Mouse (Mus musculus): ENCODE results near the gene Ppib. TPM values are rescaled to one million over a fixed set of nuclear protein-coding genes. Genes with fewer than 3 reads are reported as not detected.

Ppib gene
- total and polyA plus RNA-seq, 2 experiments from 2014 or later = 209 to 339 TPM

GRCm38 (mm10) chr9:66042331-66042730 is 17.7 kb upstream of the Ppib start:
- no peaks in the 10 kb centered on the region for H3K9me3 ChIP-seq (ENCODE audit: low read length)
- TF ChIP-seq CTCF (IDR thresholded peaks at IDR 0.05) = no peak
- H3K36me3 ChIP-seq (ENCODE audit: insufficient read depth, low read length) = peaks cover 16% of the 10 kb centered on the region; the same call in 1 of the 2 replicates
- H3K4me1 ChIP-seq (ENCODE audit: insufficient read depth, low read length) = no peaks in the 10 kb centered on the region
- H3K9ac ChIP-seq (replicated peaks; ENCODE audit: low read length, poor library complexity, severe bottlenecking) = no peak overlapping the region
- no peak for DNase-seq (ENCODE audit: low spot score)
- no peak overlapping the region for H3K4me3 ChIP-seq (ENCODE audit: low read depth, low read length)
- ATAC-seq (ENCODE audit: low FRiP score) = no peak
- WGBS = 88% methylated on average over 4 of the region's 4 CpGs
- no peak overlapping the region for H3K4me2 ChIP-seq (ENCODE audit: low read depth, low read length, poor library complexity, severe bottlenecking)
- H3K27ac ChIP-seq (ENCODE audit: low read depth, low read length) = no peak overlapping the region
- H3K27me3 ChIP-seq (ENCODE audit: insufficient read depth, low read length) = no peaks in the 10 kb centered on the region

GRCm38 (mm10) chr9:66043241-66043640 is 16.8 kb upstream of the Ppib start:
- Histone ChIP-seq H3K27me3 (ENCODE audit: insufficient read depth, low read length) (no peaks in the 10 kb centered on the region), H3K4me1 (ENCODE audit: insufficient read depth, low read length) (no peaks in the 10 kb centered on the region), H3K4me3 (ENCODE audit: low read depth, low read length) (no peak overlapping the region), H3K9ac (replicated peaks; ENCODE audit: low read length, poor library complexity, severe bottlenecking) (no peak overlapping the region), H3K9me3 (ENCODE audit: low read length) (no peaks in the 10 kb centered on the region), H3K27ac (ENCODE audit: low read depth, low read length) (no peak overlapping the region), H3K4me2 (ENCODE audit: low read depth, low read length, poor library complexity, severe bottlenecking) (no peak overlapping the region), H3K36me3 (ENCODE audit: insufficient read depth, low read length) (peaks cover 16% of the 10 kb centered on the region; the same call in 1 of the 2 replicates)
- TF ChIP-seq CTCF (IDR thresholded peaks at IDR 0.05) = no peak
- no peak for DNase-seq (ENCODE audit: low spot score)
- no peak for ATAC-seq (ENCODE audit: low FRiP score)
- WGBS = 94% methylated on average over 3 of the region's 3 CpGs

- DNase-seq (ENCODE audit: low spot score) (no peak), ATAC-seq (ENCODE audit: low FRiP score) (no peak)
- WGBS = 61% methylated on average over 6 of the region's 6 CpGs
- Histone ChIP-seq H3K9me3 (ENCODE audit: low read length) (no peaks in the 10 kb centered on the region), H3K36me3 (ENCODE audit: insufficient read depth, low read length) (no peaks in the 10 kb centered on the region), H3K9ac (replicated peaks; ENCODE audit: low read length, poor library complexity, severe bottlenecking) (no peak overlapping the region), H3K4me3 (ENCODE audit: low read depth, low read length) (no peak overlapping the region), H3K27ac (ENCODE audit: low read depth, low read length) (no peak overlapping the region), H3K27me3 (ENCODE audit: insufficient read depth, low read length) (no peaks in the 10 kb centered on the region), H3K4me1 (ENCODE audit: insufficient read depth, low read length) (no peaks in the 10 kb centered on the region), H3K4me2 (ENCODE audit: low read depth, low read length, poor library complexity, severe bottlenecking) (no peak overlapping the region)
- peak; percentile 17; the same call in 1 of the 2 replicates for TF ChIP-seq CTCF (IDR thresholded peaks at IDR 0.05)
Observed at GRCm38 (mm10) chr9:66049931-66050601, 10.0 kb upstream of the Ppib start.

GRCm38 (mm10) chr9:66051493-66051892 is 8.5 kb upstream of the Ppib start:
- Histone ChIP-seq H3K27ac (ENCODE audit: low read depth, low read length) (no peak overlapping the region), H3K27me3 (ENCODE audit: insufficient read depth, low read length) (no peaks in the 10 kb centered on the region), H3K4me2 (ENCODE audit: low read depth, low read length, poor library complexity, severe bottlenecking) (no peak overlapping the region), H3K9me3 (ENCODE audit: low read length) (no peaks in the 10 kb centered on the region), H3K4me1 (ENCODE audit: insufficient read depth, low read length) (no peaks in the 10 kb centered on the region), H3K4me3 (ENCODE audit: low read depth, low read length) (no peak overlapping the region), H3K36me3 (ENCODE audit: insufficient read depth, low read length) (no peaks in the 10 kb centered on the region), H3K9ac (replicated peaks; ENCODE audit: low read length, poor library complexity, severe bottlenecking) (no peak overlapping the region)
- no peak for ATAC-seq (ENCODE audit: low FRiP score)
- no peak for TF ChIP-seq CTCF (IDR thresholded peaks at IDR 0.05)
- 68% methylated on average over 4 of the region's 4 CpGs for WGBS
- no peak for DNase-seq (ENCODE audit: low spot score)

GRCm38 (mm10) chr9:66052731-66053130 is 7.3 kb upstream of the Ppib start:
- Histone ChIP-seq H3K4me3 (ENCODE audit: low read depth, low read length) (no peak overlapping the region), H3K36me3 (ENCODE audit: insufficient read depth, low read length) (no peaks in the 10 kb centered on the region), H3K4me1 (ENCODE audit: insufficient read depth, low read length) (no peaks in the 10 kb centered on the region), H3K27me3 (ENCODE audit: insufficient read depth, low read length) (no peaks in the 10 kb centered on the region), H3K9me3 (ENCODE audit: low read length) (no peaks in the 10 kb centered on the region), H3K27ac (ENCODE audit: low read depth, low read length) (no peak overlapping the region), H3K9ac (replicated peaks; ENCODE audit: low read length, poor library complexity, severe bottlenecking) (no peak overlapping the region), H3K4me2 (ENCODE audit: low read depth, low read length, poor library complexity, severe bottlenecking) (no peak overlapping the region)
- no peak for TF ChIP-seq CTCF (IDR thresholded peaks at IDR 0.05)
- DNase-seq (ENCODE audit: low spot score) (peak; percentile 15), ATAC-seq (ENCODE audit: low FRiP score) (no peak)
- WGBS = 89% methylated on average over 1 of the region's 1 CpGs

GRCm38 (mm10) chr9:66053620-66054019 is 6.4 kb upstream of the Ppib start:
- Histone ChIP-seq H3K4me1 (ENCODE audit: insufficient read depth, low read length) (no peaks in the 10 kb centered on the region), H3K4me2 (ENCODE audit: low read depth, low read length, poor library complexity, severe bottlenecking) (no peak overlapping the region), H3K27me3 (ENCODE audit: insufficient read depth, low read length) (no peaks in the 10 kb centered on the region), H3K27ac (ENCODE audit: low read depth, low read length) (no peak overlapping the region), H3K4me3 (ENCODE audit: low read depth, low read length) (no peak overlapping the region), H3K9me3 (ENCODE audit: low read length) (no peaks in the 10 kb centered on the region), H3K36me3 (ENCODE audit: insufficient read depth, low read length) (no peaks in the 10 kb centered on the region), H3K9ac (replicated peaks; ENCODE audit: low read length, poor library complexity, severe bottlenecking) (no peak overlapping the region)
- 23% methylated on average over 1 of the region's 1 CpGs for WGBS
- TF ChIP-seq CTCF (IDR thresholded peaks at IDR 0.05) = no peak
- no peak for ATAC-seq (ENCODE audit: low FRiP score)
- no peak for DNase-seq (ENCODE audit: low spot score)
